Mouse (Mus musculus): Measurements from ENCODE around the gene Kctd8.

DNA sequence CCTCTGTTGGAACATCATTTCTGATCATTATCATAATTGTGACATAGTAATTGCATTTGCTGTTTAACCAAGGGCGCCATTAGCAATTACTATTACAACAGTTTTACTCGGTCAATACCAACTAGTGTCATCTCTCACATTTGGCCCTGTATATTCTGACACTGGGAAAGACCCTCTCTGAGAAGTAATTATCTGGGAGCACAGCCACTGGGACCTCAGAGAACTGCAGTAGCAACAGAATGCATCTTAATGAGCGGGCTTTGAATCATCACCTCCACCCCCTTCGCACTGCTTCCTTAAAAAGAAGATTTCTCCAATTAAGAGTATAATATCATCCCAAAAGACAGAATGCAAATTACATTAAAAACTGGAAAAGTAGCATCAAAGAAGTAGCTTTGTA is 200.4 kb downstream of the Kctd8 start:
- TF ChIP-seq CTCF (IDR thresholded peaks at IDR 0.05; ENCODE audit: low read depth) (no peak), EP300 (IDR thresholded peaks at IDR 0.05; ENCODE audit: low read depth) (no peak)
